Mouse (Mus musculus) MEL (cell line): ENCODE measurements at regions not wholly inside any gene's neighbourhood (a gene's known extent, or its start where the extent isn't known, plus 50 kb on each side); places are given as distances from the start of the nearest gene placed in this dataset.
"Not testable (repeated sequence)": the region's sequence is repeated elsewhere in the genome, so short reads cannot be mapped to it uniquely, and the experiment has no call there.

Source experiments
- DNase-seq: peaks from one replicate; pipeline ENCODE4 v3.0.0; 2011; ENCODE audit warnings: low read depth, low spot score
- H3K27ac ChIP-seq: 2 replicates; pipeline ENCODE4 v1.5.1; 2012; ENCODE audit warnings: low read depth, mild to moderate bottlenecking, control low read depth, low read length, moderate library complexity; ENCODE audit not compliant: control insufficient read depth
- H3K27me3 ChIP-seq, 2 experiments: fragments of 150-350 bp in 1 of 2; sonication (generic) in 1 of 2; 2 replicates each; pipeline ENCODE4 v1.6.1; 2012; ENCODE audit warnings: low read length in 2 of 2, mild to moderate bottlenecking in 2 of 2, improper control_type of control experiment in 1 of 2, moderate library complexity in 1 of 2; ENCODE audit not compliant: insufficient read depth in 2 of 2, control insufficient read depth in 1 of 2
- H3K36me3 ChIP-seq, 2 experiments: 2 replicates each; pipeline ENCODE4 v1.6.1; 2012 to 2014; ENCODE audit warnings: low read length in 2 of 2, improper control_type of control experiment in 1 of 2, inconsistent platforms in 1 of 2, mild to moderate bottlenecking in 1 of 2; ENCODE audit not compliant: insufficient read depth in 2 of 2, control insufficient read depth in 1 of 2
- H3K4me1 ChIP-seq, 2 experiments: fragments of 150-350 bp in 1 of 2; sonication (generic) in 1 of 2; 2 replicates each; pipeline ENCODE4 v1.6.1; 2012; ENCODE audit warnings: low read length in 2 of 2, improper control_type of control experiment in 1 of 2, mild to moderate bottlenecking in 1 of 2; ENCODE audit not compliant: insufficient read depth in 2 of 2, control insufficient read depth in 1 of 2
- H3K4me3 ChIP-seq, 2 experiments: fragments of 150-350 bp in 1 of 2; sonication (generic) in 1 of 2; 2 replicates each; pipeline ENCODE4 v1.5.1; 2012; ENCODE audit warnings: low read depth in 2 of 2, low read length in 2 of 2, mild to moderate bottlenecking in 2 of 2, moderate library complexity in 2 of 2, control low read depth in 1 of 2, improper control_type of control experiment in 1 of 2; ENCODE audit not compliant: control insufficient read depth in 1 of 2, insufficient read depth in 1 of 2
- H3K79me2 ChIP-seq: 2 replicates; pipeline ENCODE4 v1.6.1; 2012; ENCODE audit warnings: mild to moderate bottlenecking, low read length, moderate library complexity; ENCODE audit not compliant: control insufficient read depth, poor library complexity, insufficient read depth
- H3K9ac ChIP-seq: 2 replicates; pipeline ENCODE4 v1.6.1; 2012; ENCODE audit warnings: low read depth, mild to moderate bottlenecking, control low read depth, low read length, moderate library complexity; ENCODE audit not compliant: control insufficient read depth, poor library complexity, severe bottlenecking
- H3K9me3 ChIP-seq: fragments of 150-350 bp; sonication (generic); replicated peaks from 2 replicates; pipeline ENCODE4 v1.6.1; 2012; ENCODE audit warnings: mild to moderate bottlenecking, low read length, improper control_type of control experiment, moderate library complexity; ENCODE audit not compliant: insufficient read depth
- BHLHE40 ChIP-seq: IDR thresholded peaks from 2 replicates; pipeline ENCODE4 v1.6.1; 2012; ENCODE audit warnings: low read depth, mild to moderate bottlenecking, inconsistent platforms, low read length, improper control_type of control experiment, borderline replicate concordance
- CHD2 ChIP-seq: IDR thresholded peaks from 2 replicates; pipeline ENCODE4 v1.6.1; 2011; ENCODE audit warnings: low read length, improper control_type of control experiment
- E2F4 ChIP-seq: IDR thresholded peaks from 2 replicates; pipeline ENCODE4 v1.6.1; 2011; ENCODE audit warnings: low read depth, low read length, improper control_type of control experiment, borderline replicate concordance
- ELF1 ChIP-seq: IDR thresholded peaks from 2 replicates; pipeline ENCODE4 v1.6.1; 2014; ENCODE audit warnings: low read depth, mild to moderate bottlenecking, inconsistent platforms, low read length, improper control_type of control experiment, moderate library complexity
- EP300 ChIP-seq, 2 experiments: IDR thresholded peaks; 2 replicates each; pipeline ENCODE4 v1.6.1; 2011; ENCODE audit warnings: improper control_type of control experiment in 2 of 2, low read length in 2 of 2, low read depth in 1 of 2, mild to moderate bottlenecking in 1 of 2
- GABPA ChIP-seq: IDR thresholded peaks from 2 replicates; pipeline ENCODE4 v1.6.1; 2012; ENCODE audit warnings: low read depth, mild to moderate bottlenecking, inconsistent platforms, low read length, improper control_type of control experiment, moderate library complexity
- JUND ChIP-seq: IDR thresholded peaks from 2 replicates; pipeline ENCODE4 v1.6.1; 2011; ENCODE audit warnings: low read depth, mild to moderate bottlenecking, improper control_type of control experiment, low read length
- KAT2A ChIP-seq: conservative IDR thresholded peaks from 2 replicates; pipeline ENCODE4 v1.6.1; 2012; ENCODE audit warnings: low read depth, low read length, improper control_type of control experiment, inconsistent platforms
- MXI1 ChIP-seq: IDR thresholded peaks from 2 replicates; pipeline ENCODE4 v1.6.1; 2011; ENCODE audit warnings: mild to moderate bottlenecking, low read depth, low read length, improper control_type of control experiment
- MYB ChIP-seq: IDR thresholded peaks from 2 replicates; pipeline ENCODE4 v1.6.1; 2011; ENCODE audit warnings: mild to moderate bottlenecking, low read depth, low read length, improper control_type of control experiment
- RAD21 ChIP-seq: IDR thresholded peaks from 2 replicates; pipeline ENCODE4 v1.6.1; 2011; ENCODE audit warnings: mild to moderate bottlenecking, low read depth, low read length, improper control_type of control experiment
- SIN3A ChIP-seq: IDR thresholded peaks from 2 replicates; pipeline ENCODE4 v1.6.1; 2012; ENCODE audit warnings: low read length, improper control_type of control experiment, inconsistent platforms
- TAL1 ChIP-seq: IDR thresholded peaks from 2 replicates; pipeline ENCODE4 v1.6.1; 2012; ENCODE audit warnings: mild to moderate bottlenecking, inconsistent platforms, low read length, moderate library complexity, mixed read lengths
- TBP ChIP-seq: IDR thresholded peaks from 2 replicates; pipeline ENCODE4 v1.8.0; 2011; ENCODE audit warnings: low read depth, low read length, improper control_type of control experiment
- TCF12 ChIP-seq: IDR thresholded peaks from 2 replicates; pipeline ENCODE4 v1.6.1; 2014; ENCODE audit warnings: low read depth, mild to moderate bottlenecking, inconsistent platforms, low read length, improper control_type of control experiment, moderate library complexity
- UBTF ChIP-seq: IDR thresholded peaks from 2 replicates; pipeline ENCODE4 v1.6.1; 2012; ENCODE audit warnings: low read depth, mild to moderate bottlenecking, inconsistent platforms, low read length, improper control_type of control experiment, moderate library complexity, borderline replicate concordance; ENCODE audit not compliant: insufficient read depth

GRCm38 (mm10) chr2:18460901-18461300 lies 68.3 kb upstream of the Dnajc1 start:
- H3K9me3 ChIP-seq = no peaks in the 10 kb centered on the region
- H3K27ac ChIP-seq = no peak overlapping the region
- no peaks in the 10 kb centered on the region; a peak in 1 of 4 replicates for H3K27me3 ChIP-seq
- TF ChIP-seq UBTF (no peak), EP300 (IDR thresholded peaks at IDR 0.05; ENCODE audit: low read depth in 1 of 2, low read length in 2 of 2) (no peak), ELF1 (no peak), RAD21 (no peak), CHD2 (no peak), GABPA (no peak), JUND (no peak), SIN3A (no peak), MXI1 (no peak), TBP (no peak), KAT2A (no peak), MYB (no peak), BHLHE40 (no peak), TCF12 (no peak), TAL1 (no peak), E2F4 (no peak)
- no peaks in the 10 kb centered on the region for H3K79me2 ChIP-seq
- H3K36me3 ChIP-seq = no peaks in the 10 kb centered on the region
- no peak overlapping the region for H3K4me3 ChIP-seq
- no peaks in the 10 kb centered on the region for H3K4me1 ChIP-seq
- no peak for DNase-seq
- no peak overlapping the region for H3K9ac ChIP-seq

GRCm38 (mm10) chr2:18460281-18460680 lies 67.7 kb upstream of the Dnajc1 start:
- H3K4me3 ChIP-seq, DNase-seq, H3K79me2 ChIP-seq, H3K4me1 ChIP-seq, H3K36me3 ChIP-seq, H3K27ac ChIP-seq, H3K9me3 ChIP-seq, H3K9ac ChIP-seq, H3K27me3 ChIP-seq: not testable (repeated sequence)

- DNase-seq, H3K9ac ChIP-seq, H3K27me3 ChIP-seq, H3K4me3 ChIP-seq, H3K27ac ChIP-seq, H3K9me3 ChIP-seq, H3K79me2 ChIP-seq, H3K36me3 ChIP-seq, H3K4me1 ChIP-seq: not testable (repeated sequence)
These were observed 60.8 kb upstream of the Dnajc1 start for GRCm38 (mm10) chr2:18453426-18453825.
